Mouse (Mus musculus): ENCODE measurements around the gene Raph1. TPM values are rescaled to one million over a fixed set of nuclear protein-coding genes. Genes with fewer than 3 reads are reported as not detected.

Gene Raph1
- polyA plus RNA-seq, 1 experiment from 2014 or later = 22.4 TPM

DNA sequence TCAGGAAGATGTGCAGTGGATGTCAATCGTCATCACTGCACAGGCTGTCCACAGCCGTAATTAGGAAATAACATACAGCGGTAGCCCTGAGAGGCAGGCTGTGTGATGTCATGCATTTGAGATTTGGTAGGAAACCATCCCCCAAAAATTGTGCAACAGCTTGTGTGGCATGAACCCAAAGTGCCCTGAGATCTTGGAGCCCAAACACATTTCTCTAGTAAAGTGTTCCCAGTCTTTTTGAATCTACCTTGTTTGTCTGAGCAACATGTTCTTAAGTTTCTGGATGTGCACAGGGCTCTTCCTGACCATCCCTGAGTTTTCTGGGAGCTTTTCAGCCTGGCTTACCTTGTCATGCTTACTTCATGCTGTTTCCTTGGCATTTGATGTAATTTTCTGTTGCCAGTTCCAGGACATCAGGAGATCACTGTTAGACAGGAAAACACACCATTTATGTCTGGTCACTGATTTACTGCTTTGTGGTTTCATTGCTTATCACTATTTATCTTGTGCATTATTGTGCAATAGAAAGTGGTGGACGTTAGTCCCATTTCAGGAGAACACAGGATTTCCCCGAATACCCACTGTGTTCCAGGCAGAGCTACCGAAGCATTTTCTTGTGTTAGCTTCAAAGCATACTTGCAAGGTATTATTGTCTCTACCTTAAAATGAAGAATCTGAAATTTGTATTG, 32.3 kb upstream of the Raph1 start:
- Histone ChIP-seq H3K9ac (ENCODE audit: low read depth, low read length) (no peak overlapping the region), H3K4me3 (ENCODE audit: low read length) (no peak overlapping the region), H3K4me2 (ENCODE audit: low read length) (no peak overlapping the region), H3K27me3 (replicated peaks; ENCODE audit: control insufficient read depth, insufficient read depth, low read length) (no peaks in the 10 kb centered on the region), H3K9me3 (ENCODE audit: control insufficient read depth, low read length) (no peaks in the 10 kb centered on the region), H3K27ac (ENCODE audit: low read depth, low read length) (no peak overlapping the region), H3K4me1 (ENCODE audit: control insufficient read depth, insufficient read depth, low read depth, low read length) (no peaks in the 10 kb centered on the region), H3K36me3 (ENCODE audit: control insufficient read depth, insufficient read depth, low read length) (no peaks in the 10 kb centered on the region)
- WGBS = 84% methylated on average over 6 of the region's 6 CpGs
- ATAC-seq = no peak

DNA sequence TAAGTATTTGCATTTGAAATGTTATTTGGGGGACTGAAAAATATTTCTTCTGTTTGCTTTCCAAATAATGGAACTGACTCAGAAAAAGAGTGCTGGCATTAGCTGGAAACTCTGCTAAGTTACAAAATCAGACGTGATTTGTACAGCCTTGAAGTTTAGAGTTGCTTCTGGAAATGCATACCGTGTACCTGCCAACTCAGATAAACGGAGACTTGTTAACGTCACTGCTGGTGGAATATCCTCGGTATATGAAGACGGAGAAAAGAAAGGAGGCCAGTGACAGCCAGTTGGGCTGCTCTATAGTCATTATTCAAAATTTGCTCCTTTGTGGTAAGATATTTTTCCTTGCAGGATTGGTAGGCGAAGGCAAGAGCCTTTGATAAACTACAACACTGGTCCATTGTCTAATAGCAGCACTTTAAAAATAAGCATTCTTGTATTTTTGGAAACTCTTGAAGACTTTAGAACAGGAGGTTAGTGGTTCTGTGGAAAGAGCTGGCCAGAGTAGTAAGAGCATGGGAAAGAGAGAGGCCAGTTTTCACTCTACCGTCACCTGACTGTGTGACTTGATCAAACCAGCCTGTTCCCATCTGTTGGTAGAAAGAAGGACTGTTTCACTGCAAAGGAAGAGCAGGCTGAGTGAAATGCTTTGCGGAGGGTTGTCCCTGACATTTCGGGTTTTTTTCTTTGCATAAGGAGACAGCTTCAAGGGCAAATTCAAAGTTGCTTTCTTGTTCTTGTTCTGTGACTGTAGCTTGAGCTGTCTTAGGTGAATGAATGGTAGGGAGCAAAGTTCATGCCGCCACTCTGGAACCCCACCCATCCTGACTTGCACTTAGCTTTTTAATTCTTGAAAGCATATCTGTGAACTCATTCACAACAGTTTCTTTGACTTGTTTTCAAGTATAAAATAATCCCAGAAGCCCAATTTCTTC, 29.7 kb upstream of the Raph1 start:
- Histone ChIP-seq H3K27me3 (replicated peaks; ENCODE audit: control insufficient read depth, insufficient read depth, low read length) (no peaks in the 10 kb centered on the region), H3K4me1 (ENCODE audit: control insufficient read depth, insufficient read depth, low read depth, low read length) (no peaks in the 10 kb centered on the region), H3K27ac (ENCODE audit: low read depth, low read length) (no peak overlapping the region), H3K9me3 (ENCODE audit: control insufficient read depth, low read length) (no peaks in the 10 kb centered on the region), H3K4me2 (ENCODE audit: low read length) (no peak overlapping the region), H3K4me3 (ENCODE audit: low read length) (no peak overlapping the region), H3K36me3 (ENCODE audit: control insufficient read depth, insufficient read depth, low read length) (no peaks in the 10 kb centered on the region), H3K9ac (ENCODE audit: low read depth, low read length) (no peak overlapping the region)
- 67% methylated on average over 11 of the region's 11 CpGs for WGBS
- no peak for ATAC-seq

DNA sequence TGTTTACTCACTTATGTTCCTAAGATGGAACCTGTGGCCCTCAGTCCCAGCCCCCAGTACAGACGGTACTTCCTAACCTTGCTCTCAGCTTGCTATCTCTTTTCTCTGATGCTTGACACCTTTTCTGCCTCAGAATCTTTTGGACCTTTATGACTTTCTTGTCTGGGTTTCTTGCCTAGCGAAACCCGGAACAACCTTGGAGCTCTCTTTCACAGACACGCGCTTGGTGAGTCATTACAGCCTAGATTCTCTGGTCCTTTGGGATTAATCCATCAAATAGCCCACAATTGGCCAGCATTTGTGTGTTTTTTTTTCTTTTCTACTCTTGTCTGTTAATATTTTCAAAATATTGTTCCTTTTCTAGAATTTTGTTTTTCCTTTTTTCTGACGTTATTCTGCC, 26.2 kb upstream of the Raph1 start:
- Histone ChIP-seq H3K36me3 (ENCODE audit: control insufficient read depth, insufficient read depth, low read length) (no peaks in the 10 kb centered on the region), H3K4me3 (ENCODE audit: low read length) (no peak overlapping the region), H3K27me3 (replicated peaks; ENCODE audit: control insufficient read depth, insufficient read depth, low read length) (no peaks in the 10 kb centered on the region), H3K4me1 (ENCODE audit: control insufficient read depth, insufficient read depth, low read depth, low read length) (no peaks in the 10 kb centered on the region), H3K9ac (ENCODE audit: low read depth, low read length) (no peak overlapping the region), H3K27ac (ENCODE audit: low read depth, low read length) (no peak overlapping the region), H3K9me3 (ENCODE audit: control insufficient read depth, low read length) (no peaks in the 10 kb centered on the region), H3K4me2 (ENCODE audit: low read length) (no peak overlapping the region)
- no peak for ATAC-seq
- WGBS = 90% methylated on average over 6 of the region's 6 CpGs

DNA sequence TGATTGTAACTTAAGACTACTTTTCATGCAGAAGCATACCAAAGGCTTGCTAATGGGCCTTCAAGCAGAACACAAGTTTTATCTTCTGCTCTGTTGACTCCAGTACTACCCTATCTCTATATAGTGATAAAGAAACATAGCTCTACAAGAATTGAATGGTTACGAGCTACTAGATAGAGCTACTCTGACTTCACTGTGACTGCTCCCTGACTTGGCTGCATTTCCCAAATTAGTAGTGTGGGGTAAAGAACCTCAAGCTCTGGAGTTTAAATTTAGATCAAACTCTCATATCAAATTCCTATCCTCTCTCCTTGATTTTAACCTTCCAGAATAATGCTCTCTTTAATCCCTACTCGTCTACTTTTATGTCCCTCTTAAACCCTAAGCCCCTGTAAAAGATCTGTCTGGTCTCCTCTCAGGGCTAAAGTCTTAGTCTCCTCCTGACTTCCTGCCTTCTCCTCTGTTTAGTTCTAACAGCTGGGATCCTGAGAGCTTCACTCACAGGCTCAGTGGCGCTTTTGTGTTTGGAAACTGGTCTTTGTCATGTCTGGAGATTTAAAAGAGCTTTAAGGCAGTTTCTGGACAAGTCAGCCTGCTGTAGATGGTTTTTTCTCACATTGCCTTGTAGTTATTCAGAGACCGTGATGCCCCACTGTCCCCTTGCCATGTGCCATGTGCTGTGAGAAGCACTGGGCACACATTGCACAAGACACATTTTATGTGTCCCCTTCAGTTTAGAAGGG, 22.2 kb upstream of the Raph1 start:
- Histone ChIP-seq H3K27me3 (replicated peaks; ENCODE audit: control insufficient read depth, insufficient read depth, low read length) (no peaks in the 10 kb centered on the region), H3K4me2 (ENCODE audit: low read length) (no peak overlapping the region), H3K9ac (ENCODE audit: low read depth, low read length) (no peak overlapping the region), H3K4me3 (ENCODE audit: low read length) (no peak overlapping the region), H3K36me3 (ENCODE audit: control insufficient read depth, insufficient read depth, low read length) (no peaks in the 10 kb centered on the region), H3K4me1 (ENCODE audit: control insufficient read depth, insufficient read depth, low read depth, low read length) (no peaks in the 10 kb centered on the region), H3K9me3 (ENCODE audit: control insufficient read depth, low read length) (no peaks in the 10 kb centered on the region), H3K27ac (ENCODE audit: low read depth, low read length) (no peak overlapping the region)
- ATAC-seq = no peak
- WGBS = 73% methylated on average over 4 of the region's 4 CpGs

DNA sequence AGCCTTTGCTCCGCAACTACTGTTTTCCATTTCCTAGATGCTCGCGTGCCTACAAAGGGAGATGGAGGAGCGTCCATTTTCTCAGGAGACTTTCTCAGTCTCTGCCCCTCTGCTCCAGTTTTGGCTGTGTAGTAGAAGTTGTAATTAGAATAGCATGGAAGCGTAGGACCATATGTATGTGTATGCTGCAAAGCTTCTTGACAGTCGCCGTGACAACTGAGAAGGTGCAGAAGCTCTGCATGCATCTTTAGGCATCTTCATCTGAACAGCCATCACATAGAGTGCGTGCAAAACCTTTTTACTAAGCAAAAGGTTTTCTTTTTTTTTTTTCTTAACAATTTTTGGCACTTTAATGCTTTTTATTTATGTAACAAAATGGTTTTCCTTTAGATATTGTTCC, 14.1 kb upstream of the Raph1 start:
- WGBS = 86% methylated on average over 8 of the region's 8 CpGs
- H3K9me3 ChIP-seq (ENCODE audit: control insufficient read depth, low read length) = no peaks in the 10 kb centered on the region
- no peaks in the 10 kb centered on the region for H3K27me3 ChIP-seq (replicated peaks; ENCODE audit: control insufficient read depth, insufficient read depth, low read length)
- H3K36me3 ChIP-seq (ENCODE audit: control insufficient read depth, insufficient read depth, low read length) = no peaks in the 10 kb centered on the region
- no peak overlapping the region for H3K9ac ChIP-seq (ENCODE audit: low read depth, low read length)
- no peaks in the 10 kb centered on the region for H3K4me1 ChIP-seq (ENCODE audit: control insufficient read depth, insufficient read depth, low read depth, low read length)
- no peak overlapping the region for H3K4me3 ChIP-seq (ENCODE audit: low read length)
- ATAC-seq = no peak
- no peak overlapping the region for H3K4me2 ChIP-seq (ENCODE audit: low read length)
- no peak overlapping the region for H3K27ac ChIP-seq (ENCODE audit: low read depth, low read length)

DNA sequence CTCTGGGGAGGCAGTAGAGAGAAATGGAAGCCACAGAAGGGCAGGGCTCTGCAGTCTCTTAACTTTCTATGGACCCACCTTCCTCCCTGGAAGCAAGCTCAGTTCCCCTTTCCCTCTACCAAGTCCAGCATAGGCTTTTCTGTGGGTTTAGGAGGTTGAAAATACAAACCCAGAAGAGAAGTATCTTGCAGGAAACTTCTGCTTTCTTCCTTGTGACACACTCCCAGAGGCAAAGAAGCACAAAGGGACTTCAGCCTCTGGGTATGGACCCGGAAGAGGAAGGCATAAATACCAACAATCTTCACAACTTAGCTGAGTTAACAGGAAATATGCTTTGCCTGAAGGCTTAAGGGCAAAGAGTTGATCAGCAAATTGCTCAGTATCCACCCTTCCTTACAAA, 13.0 kb upstream of the Raph1 start:
- H3K4me1 ChIP-seq (ENCODE audit: control insufficient read depth, insufficient read depth, low read depth, low read length) = no peaks in the 10 kb centered on the region
- no peaks in the 10 kb centered on the region for H3K9me3 ChIP-seq (ENCODE audit: control insufficient read depth, low read length)
- no peak overlapping the region for H3K27ac ChIP-seq (ENCODE audit: low read depth, low read length)
- H3K36me3 ChIP-seq (ENCODE audit: control insufficient read depth, insufficient read depth, low read length) = no peaks in the 10 kb centered on the region
- H3K9ac ChIP-seq (ENCODE audit: low read depth, low read length) = no peak overlapping the region
- H3K27me3 ChIP-seq (replicated peaks; ENCODE audit: control insufficient read depth, insufficient read depth, low read length) = no peaks in the 10 kb centered on the region
- ATAC-seq = no peak
- H3K4me2 ChIP-seq (ENCODE audit: low read length) = no peak overlapping the region
- no peak overlapping the region for H3K4me3 ChIP-seq (ENCODE audit: low read length)
- WGBS = 84% methylated on average over 1 of the region's 1 CpGs

DNA sequence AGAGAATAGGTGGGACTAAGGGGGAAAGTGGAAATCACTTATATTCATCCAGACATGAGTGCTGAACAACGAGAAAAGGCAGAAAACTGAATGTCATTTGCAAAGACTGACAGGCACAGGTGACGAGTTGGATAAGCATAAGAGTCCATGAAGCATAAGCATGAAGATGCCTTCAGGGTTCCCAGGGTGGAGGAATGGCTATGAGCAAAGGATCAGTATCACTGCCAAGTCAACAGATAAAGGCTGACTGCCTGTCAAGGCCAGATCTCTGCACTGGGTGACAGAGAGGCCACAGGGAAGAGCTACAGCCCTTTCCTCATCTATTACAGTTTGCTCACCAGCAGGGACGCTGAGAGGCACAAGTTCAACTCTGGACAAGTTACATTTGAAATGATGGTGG, 5.8 kb upstream of the Raph1 start:
- no peak for ATAC-seq

DNA sequence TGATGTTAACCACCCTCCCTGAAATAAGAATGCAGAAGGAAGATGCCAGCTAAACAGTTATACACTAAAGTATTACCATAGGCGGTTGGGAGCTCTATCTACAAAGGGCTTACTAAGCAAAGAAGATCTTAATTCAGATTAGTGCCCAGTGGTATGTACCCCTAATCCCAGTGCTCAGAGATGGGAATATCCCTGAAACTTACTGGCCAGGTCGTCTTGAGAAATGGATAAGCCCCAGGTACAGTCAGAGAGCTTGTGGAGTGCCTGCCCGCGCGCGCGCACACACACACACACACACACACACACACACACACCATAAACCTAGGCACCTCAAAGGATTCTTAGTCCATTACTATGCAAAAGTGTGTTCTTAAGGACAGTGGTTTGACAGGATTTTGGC, 2.8 kb upstream of the Raph1 start:
- no peaks in the 10 kb centered on the region for H3K27me3 ChIP-seq (replicated peaks; ENCODE audit: control insufficient read depth, insufficient read depth, low read length)

More for the DNA sequence above, 5.8 kb upstream of the Raph1 start:
- Histone ChIP-seq H3K4me2 (ENCODE audit: low read length) (no peak overlapping the region), H3K36me3 (ENCODE audit: control insufficient read depth, insufficient read depth, low read length) (no peaks in the 10 kb centered on the region), H3K9me3 (ENCODE audit: control insufficient read depth, low read length) (no peaks in the 10 kb centered on the region), H3K4me1 (ENCODE audit: control insufficient read depth, insufficient read depth, low read depth, low read length) (no peaks in the 10 kb centered on the region), H3K27me3 (replicated peaks; ENCODE audit: control insufficient read depth, insufficient read depth, low read length) (no peaks in the 10 kb centered on the region), H3K9ac (ENCODE audit: low read depth, low read length) (no peak overlapping the region), H3K4me3 (ENCODE audit: low read length) (no peak overlapping the region), H3K27ac (ENCODE audit: low read depth, low read length) (no peak overlapping the region)
- WGBS = 67% methylated on average over 3 of the region's 3 CpGs

DNA sequence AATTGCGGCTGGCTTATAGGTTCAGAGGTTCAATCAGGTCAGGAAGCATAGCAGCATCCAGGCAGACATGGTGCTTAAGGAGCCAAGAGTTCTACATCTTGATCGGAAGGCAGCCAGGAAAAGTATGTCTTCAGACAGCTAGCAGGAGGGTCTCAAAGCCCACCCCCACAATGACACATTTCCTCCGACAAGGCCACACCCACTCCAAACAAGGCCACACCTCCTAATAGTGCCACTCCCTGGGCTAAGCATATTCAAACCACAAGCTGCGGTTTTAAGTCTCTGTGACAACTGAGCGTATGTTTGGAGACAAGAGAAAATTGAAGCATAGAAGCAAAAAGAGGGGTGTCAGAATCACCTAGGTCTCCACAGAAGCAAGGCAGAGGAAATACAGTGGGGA, 2.3 kb upstream of the Raph1 start:
- Histone ChIP-seq H3K9ac (ENCODE audit: low read depth, low read length) (no peak overlapping the region), H3K27ac (ENCODE audit: low read depth, low read length) (no peak overlapping the region), H3K4me2 (ENCODE audit: low read length) (no peak overlapping the region), H3K36me3 (ENCODE audit: control insufficient read depth, insufficient read depth, low read length) (no peaks in the 10 kb centered on the region), H3K4me3 (ENCODE audit: low read length) (no peak overlapping the region), H3K9me3 (ENCODE audit: control insufficient read depth, low read length) (no peaks in the 10 kb centered on the region), H3K4me1 (ENCODE audit: control insufficient read depth, insufficient read depth, low read depth, low read length) (peaks cover 9% of the 10 kb centered on the region), H3K27me3 (replicated peaks; ENCODE audit: control insufficient read depth, insufficient read depth, low read length) (no peaks in the 10 kb centered on the region)
- no peak for ATAC-seq
- 55% methylated on average over 5 of the region's 5 CpGs for WGBS

More for the DNA sequence above, 2.8 kb upstream of the Raph1 start:
- H3K9me3 ChIP-seq (ENCODE audit: control insufficient read depth, low read length) = no peaks in the 10 kb centered on the region
- H3K9ac ChIP-seq (ENCODE audit: low read depth, low read length) = no peak overlapping the region
- 97% methylated on average over 7 of the region's 7 CpGs for WGBS
- no peak overlapping the region for H3K27ac ChIP-seq (ENCODE audit: low read depth, low read length)
- H3K4me3 ChIP-seq (ENCODE audit: low read length) = no peak overlapping the region
- H3K4me1 ChIP-seq (ENCODE audit: control insufficient read depth, insufficient read depth, low read depth, low read length) = peaks cover 5% of the 10 kb centered on the region
- H3K36me3 ChIP-seq (ENCODE audit: control insufficient read depth, insufficient read depth, low read length) = no peaks in the 10 kb centered on the region
- no peak overlapping the region for H3K4me2 ChIP-seq (ENCODE audit: low read length)
- ATAC-seq = no peak

Measured in hindbrain, embryonic 16.5 days (tissue).